Mouse (Mus musculus): ENCODE measurements at regions not wholly inside any gene's neighbourhood (a gene's known extent, or its start where the extent isn't known, plus 50 kb on each side); places are given as distances from the start of the nearest gene placed in this dataset.

DNA sequence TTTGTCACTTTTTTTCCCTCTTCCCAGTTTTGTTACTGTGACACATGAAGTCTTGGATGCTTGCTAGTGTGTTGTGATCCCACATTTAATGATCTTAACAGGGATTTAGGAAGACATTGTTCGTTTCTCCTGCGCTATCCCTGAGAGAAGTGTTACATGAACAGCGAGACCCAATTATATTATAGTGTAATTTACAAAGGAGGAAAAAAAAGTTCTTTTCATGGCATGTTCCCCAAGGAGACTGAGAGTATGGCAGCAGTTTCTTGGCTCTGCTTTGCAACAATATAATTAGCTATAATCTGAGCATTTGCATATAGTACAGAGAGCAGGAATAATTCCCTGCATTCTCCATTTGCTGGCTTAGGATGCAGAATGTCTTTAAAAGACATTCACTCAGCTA lies 168.6 kb downstream of the Insc start:
- H3K4me1 ChIP-seq (ENCODE audit: control insufficient read depth, insufficient read depth, low read length): no peaks in the 10 kb centered on the region
- H3K36me3 ChIP-seq (ENCODE audit: control insufficient read depth, insufficient read depth, low read length): no peaks in the 10 kb centered on the region

DNA sequence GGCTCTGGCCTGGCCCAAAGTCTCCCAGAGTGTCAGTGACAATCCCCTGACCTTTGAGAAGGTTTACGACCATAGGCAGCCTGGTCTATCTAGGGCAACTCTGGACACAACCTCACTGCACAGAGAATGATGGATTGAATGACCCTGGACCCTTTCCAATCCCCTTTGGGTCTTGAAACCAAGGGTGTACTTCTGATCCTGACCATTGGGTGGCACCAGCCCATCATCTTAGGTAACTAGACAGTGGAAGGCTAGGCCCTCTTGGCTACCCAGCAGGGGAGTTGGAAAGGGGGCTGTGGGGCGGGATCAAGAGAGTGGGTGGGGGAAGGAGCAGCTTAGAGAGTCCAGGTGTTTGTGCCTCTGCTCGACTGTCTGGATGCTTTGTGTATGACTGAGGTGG lies 178.7 kb downstream of the Insc start:
- ATAC-seq (ENCODE audit: insufficient read depth, low FRiP score): peak; percentile 60
- Histone ChIP-seq H3K4me3 (replicated peaks; ENCODE audit: low read length) (no peak overlapping the region), H3K27me3 (ENCODE audit: control insufficient read depth, insufficient read depth, low read length) (no peaks in the 10 kb centered on the region), H3K4me1 (ENCODE audit: control insufficient read depth, insufficient read depth, low read length) (no peaks in the 10 kb centered on the region), H3K9me3 (replicated peaks; ENCODE audit: control insufficient read depth, low read length) (no peaks in the 10 kb centered on the region), H3K9ac (ENCODE audit: low read length) (no peak overlapping the region), H3K4me2 (ENCODE audit: low read depth, low read length) (no peak overlapping the region), H3K27ac (ENCODE audit: low read length) (no peak overlapping the region), H3K36me3 (ENCODE audit: control insufficient read depth, insufficient read depth, low read length) (no peaks in the 10 kb centered on the region)
- WGBS: 12% methylated on average over 3 of the region's 3 CpGs

More for the DNA sequence above, 168.6 kb downstream of the Insc start:
- 96% methylated on average over 3 of the region's 3 CpGs for WGBS
- Histone ChIP-seq H3K4me2 (ENCODE audit: low read depth, low read length) (no peak overlapping the region), H3K4me3 (replicated peaks; ENCODE audit: low read length) (no peak overlapping the region), H3K27ac (ENCODE audit: low read length) (no peak overlapping the region), H3K9me3 (replicated peaks; ENCODE audit: control insufficient read depth, low read length) (0 out of 2 replicates have a peak, but pooled peaks cover 6% of the 10 kb centered on the region), H3K9ac (ENCODE audit: low read length) (no peak overlapping the region), H3K27me3 (ENCODE audit: control insufficient read depth, insufficient read depth, low read length) (no peaks in the 10 kb centered on the region)
- no peak for ATAC-seq (ENCODE audit: insufficient read depth, low FRiP score)

DNA sequence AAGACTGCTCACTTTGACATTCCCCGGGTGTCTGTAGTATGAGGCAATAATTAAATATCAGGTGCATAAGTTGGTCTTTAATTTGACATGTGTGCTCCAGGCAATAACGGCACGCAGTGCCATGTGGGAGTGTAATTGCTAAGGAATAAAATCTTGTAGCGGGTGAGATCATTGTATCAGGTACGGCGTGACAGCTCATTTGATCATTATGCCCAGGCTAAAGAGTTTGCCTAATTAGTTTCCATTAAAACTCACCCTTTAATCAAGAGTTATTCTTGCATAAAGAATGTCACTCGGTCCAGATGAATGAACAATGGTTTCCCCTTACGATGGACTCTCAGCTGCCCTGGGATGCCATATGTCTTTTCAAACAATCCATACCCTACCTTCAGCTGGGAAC lies 190.4 kb downstream of the Insc start:
- ATAC-seq (ENCODE audit: insufficient read depth, low FRiP score): no peak

DNA sequence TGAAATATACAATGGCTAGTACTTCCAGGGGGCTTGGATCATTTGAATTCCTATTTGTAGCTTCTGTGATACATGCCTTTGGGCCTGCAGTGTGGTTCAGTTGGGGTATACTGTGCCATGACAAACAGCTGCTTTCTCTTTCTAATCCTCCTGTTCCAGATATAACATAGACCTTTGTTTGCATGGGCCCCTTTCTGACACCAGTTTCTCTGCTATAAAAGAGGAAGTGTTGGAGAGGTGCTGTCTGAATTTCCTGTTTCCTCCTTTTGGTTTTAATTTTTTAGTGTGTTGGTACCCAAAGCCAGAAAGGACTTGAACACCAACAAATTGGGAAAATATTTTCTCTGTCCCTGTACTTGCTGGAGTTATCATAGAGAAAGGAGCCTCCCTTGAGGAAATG lies 207.3 kb downstream of the Insc start:
- Histone ChIP-seq H3K4me3 (replicated peaks; ENCODE audit: low read length) (no peak overlapping the region), H3K27me3 (ENCODE audit: control insufficient read depth, insufficient read depth, low read length) (no peaks in the 10 kb centered on the region), H3K9ac (ENCODE audit: low read length) (no peak overlapping the region), H3K27ac (ENCODE audit: low read length) (no peak overlapping the region), H3K9me3 (replicated peaks; ENCODE audit: control insufficient read depth, low read length) (no peaks in the 10 kb centered on the region), H3K36me3 (ENCODE audit: control insufficient read depth, insufficient read depth, low read length) (no peaks in the 10 kb centered on the region), H3K4me2 (ENCODE audit: low read depth, low read length) (no peak overlapping the region), H3K4me1 (ENCODE audit: control insufficient read depth, insufficient read depth, low read length) (no peaks in the 10 kb centered on the region)
- no peak for ATAC-seq (ENCODE audit: insufficient read depth, low FRiP score)

More for the DNA sequence above, 190.4 kb downstream of the Insc start:
- Histone ChIP-seq H3K9me3 (replicated peaks; ENCODE audit: control insufficient read depth, low read length) (no peaks in the 10 kb centered on the region), H3K27me3 (ENCODE audit: control insufficient read depth, insufficient read depth, low read length) (no peaks in the 10 kb centered on the region), H3K4me2 (ENCODE audit: low read depth, low read length) (no peak overlapping the region), H3K4me3 (replicated peaks; ENCODE audit: low read length) (no peak overlapping the region), H3K9ac (ENCODE audit: low read length) (no peak overlapping the region), H3K36me3 (ENCODE audit: control insufficient read depth, insufficient read depth, low read length) (no peaks in the 10 kb centered on the region), H3K4me1 (ENCODE audit: control insufficient read depth, insufficient read depth, low read length) (no peaks in the 10 kb centered on the region), H3K27ac (ENCODE audit: low read length) (no peak overlapping the region)
- WGBS: 90% methylated on average over 8 of the region's 8 CpGs

DNA sequence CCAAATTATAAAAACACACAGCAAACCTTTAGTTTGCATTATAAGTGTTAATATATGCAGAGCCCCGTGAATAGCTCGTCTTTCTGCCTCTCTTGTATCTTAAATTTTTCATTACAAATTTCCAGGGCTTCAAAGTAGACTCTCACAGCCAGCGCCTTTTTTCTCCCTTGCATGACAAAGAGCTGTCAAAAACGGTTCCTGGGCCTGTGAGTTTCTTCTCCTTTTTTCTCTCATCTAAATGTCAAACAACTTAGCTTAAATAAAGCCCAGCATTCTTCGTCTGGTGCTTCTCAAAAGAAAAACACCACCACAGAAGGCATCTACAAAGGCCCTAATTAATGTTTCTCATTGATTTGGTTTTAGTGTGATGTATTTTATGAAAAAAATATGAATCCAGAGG lies 219.7 kb downstream of the Insc start:
- H3K4me1 ChIP-seq (ENCODE audit: control insufficient read depth, insufficient read depth, low read length): no peaks in the 10 kb centered on the region
- 56% methylated on average over 5 of the region's 5 CpGs for WGBS
- H3K9me3 ChIP-seq (replicated peaks; ENCODE audit: control insufficient read depth, low read length): no peaks in the 10 kb centered on the region

DNA sequence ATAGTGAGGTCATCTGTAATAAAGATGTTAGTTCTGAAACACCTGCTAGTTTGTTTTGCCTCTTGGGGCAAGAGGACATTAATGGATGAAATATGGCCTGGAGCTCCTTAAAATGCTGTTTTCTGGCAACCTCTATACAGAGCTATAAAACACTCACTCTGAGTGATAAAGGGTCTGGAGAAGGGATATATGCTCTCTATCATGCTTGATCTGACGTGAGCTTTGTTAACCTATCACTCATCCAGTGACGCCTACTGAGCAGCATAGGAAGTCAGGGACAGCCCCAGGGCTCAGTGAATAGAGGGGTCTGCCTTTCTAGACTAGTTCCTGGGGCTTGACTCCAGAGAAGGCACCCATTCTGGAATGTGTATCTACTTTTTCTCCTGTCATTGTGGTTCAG lies 222.4 kb downstream of the Insc start:
- ATAC-seq (ENCODE audit: insufficient read depth, low FRiP score): no peak
- WGBS: 36% methylated on average over 2 of the region's 2 CpGs

More for the DNA sequence above, 219.7 kb downstream of the Insc start:
- Histone ChIP-seq H3K4me2 (ENCODE audit: low read depth, low read length) (no peak overlapping the region), H3K36me3 (ENCODE audit: control insufficient read depth, insufficient read depth, low read length) (no peaks in the 10 kb centered on the region), H3K27me3 (ENCODE audit: control insufficient read depth, insufficient read depth, low read length) (no peaks in the 10 kb centered on the region), H3K9ac (ENCODE audit: low read length) (no peak overlapping the region), H3K4me3 (replicated peaks; ENCODE audit: low read length) (no peak overlapping the region), H3K27ac (ENCODE audit: low read length) (no peak overlapping the region)
- no peak for ATAC-seq (ENCODE audit: insufficient read depth, low FRiP score)

DNA sequence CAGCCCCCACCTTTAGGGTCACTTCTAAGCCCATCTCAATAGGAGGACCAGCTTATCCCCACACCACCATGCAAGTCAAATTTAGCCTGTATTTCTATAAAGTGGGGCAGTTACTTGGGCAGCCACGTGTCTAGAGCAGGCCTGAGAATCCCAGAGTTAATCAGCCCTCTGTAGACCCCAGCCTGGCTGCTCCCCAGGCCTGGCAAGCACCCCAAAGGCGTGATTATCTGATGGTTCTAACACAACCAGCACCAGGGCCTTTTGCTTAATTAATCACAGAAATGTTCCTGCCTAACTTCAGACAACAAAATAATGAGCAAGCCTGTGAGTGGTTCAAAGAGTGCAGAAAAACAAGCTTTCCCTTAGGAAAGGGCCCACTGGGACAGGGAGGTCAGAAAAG lies 243.0 kb downstream of the Insc start:
- WGBS: 45% methylated on average over 2 of the region's 2 CpGs
- Histone ChIP-seq H3K9me3 (replicated peaks; ENCODE audit: control insufficient read depth, low read length) (no peaks in the 10 kb centered on the region), H3K27ac (ENCODE audit: low read length) (no peak overlapping the region), H3K4me2 (ENCODE audit: low read depth, low read length) (no peak overlapping the region), H3K4me3 (replicated peaks; ENCODE audit: low read length) (no peak overlapping the region), H3K4me1 (ENCODE audit: control insufficient read depth, insufficient read depth, low read length) (peaks cover 2% of the 10 kb centered on the region; the same call in 1 of the 2 replicates), H3K27me3 (ENCODE audit: control insufficient read depth, insufficient read depth, low read length) (no peaks in the 10 kb centered on the region), H3K36me3 (ENCODE audit: control insufficient read depth, insufficient read depth, low read length) (no peaks in the 10 kb centered on the region), H3K9ac (ENCODE audit: low read length) (no peak overlapping the region)
- no peak for ATAC-seq (ENCODE audit: insufficient read depth, low FRiP score)

More for the DNA sequence above, 222.4 kb downstream of the Insc start:
- Histone ChIP-seq H3K27ac (ENCODE audit: low read length) (no peak overlapping the region), H3K4me3 (replicated peaks; ENCODE audit: low read length) (no peak overlapping the region), H3K4me1 (ENCODE audit: control insufficient read depth, insufficient read depth, low read length) (no peaks in the 10 kb centered on the region), H3K36me3 (ENCODE audit: control insufficient read depth, insufficient read depth, low read length) (no peaks in the 10 kb centered on the region), H3K9ac (ENCODE audit: low read length) (no peak overlapping the region), H3K4me2 (ENCODE audit: low read depth, low read length) (no peak overlapping the region), H3K27me3 (ENCODE audit: control insufficient read depth, insufficient read depth, low read length) (no peaks in the 10 kb centered on the region), H3K9me3 (replicated peaks; ENCODE audit: control insufficient read depth, low read length) (no peaks in the 10 kb centered on the region)

DNA sequence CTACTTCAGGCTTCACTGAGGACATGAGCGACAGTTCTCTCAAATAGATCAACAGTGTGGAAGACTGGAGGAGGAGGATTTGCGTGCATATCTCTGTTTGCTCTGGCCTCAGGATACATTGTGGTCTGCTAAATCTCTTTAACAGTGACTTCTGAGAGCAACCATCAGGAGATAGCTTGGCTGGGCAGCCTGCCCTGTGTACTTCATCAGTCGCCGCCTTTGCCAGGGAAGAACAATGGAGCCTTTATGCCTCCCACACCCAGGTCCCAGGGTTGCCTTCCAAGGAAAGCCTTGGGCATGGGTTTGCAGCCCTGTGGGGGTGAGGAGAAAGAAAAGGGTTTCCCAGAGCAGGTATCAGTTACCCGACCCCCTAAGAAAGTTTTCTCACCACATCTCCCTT lies 247.8 kb downstream of the Insc start:
- H3K4me3 ChIP-seq (replicated peaks; ENCODE audit: low read length): no peak overlapping the region
- H3K4me2 ChIP-seq (ENCODE audit: low read depth, low read length): no peak overlapping the region
- 64% methylated on average over 5 of the region's 5 CpGs for WGBS
- ATAC-seq (ENCODE audit: insufficient read depth, low FRiP score): no peak; the same call in 1 of the 2 replicates
- H3K36me3 ChIP-seq (ENCODE audit: control insufficient read depth, insufficient read depth, low read length): no peaks in the 10 kb centered on the region
- no peak overlapping the region for H3K9ac ChIP-seq (ENCODE audit: low read length)
- H3K9me3 ChIP-seq (replicated peaks; ENCODE audit: control insufficient read depth, low read length): no peaks in the 10 kb centered on the region
- no peaks in the 10 kb centered on the region for H3K27me3 ChIP-seq (ENCODE audit: control insufficient read depth, insufficient read depth, low read length)
- H3K27ac ChIP-seq (ENCODE audit: low read length): no peak overlapping the region
- H3K4me1 ChIP-seq (ENCODE audit: control insufficient read depth, insufficient read depth, low read length): peaks cover 2% of the 10 kb centered on the region; the same call in 1 of the 2 replicates

DNA sequence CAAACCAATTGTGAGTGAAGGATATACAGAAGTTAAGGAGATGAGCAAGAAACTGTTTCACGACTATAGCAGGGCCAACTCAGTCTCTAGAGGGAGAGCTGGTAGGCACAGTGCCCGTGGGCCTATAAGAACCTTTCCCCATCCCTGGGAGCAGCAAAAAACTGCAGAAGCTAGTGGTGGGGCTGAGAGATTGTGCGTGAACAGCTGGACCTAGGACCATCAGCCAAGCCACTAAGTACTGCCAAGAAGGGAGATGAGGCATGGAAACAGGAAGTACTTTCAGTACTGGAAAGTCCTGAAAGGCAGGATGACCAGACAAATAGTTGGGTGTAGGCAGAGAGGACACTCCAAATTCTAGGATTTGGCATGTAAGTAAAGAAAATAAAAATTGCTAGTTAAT lies 248.9 kb downstream of the Insc start:
- H3K4me1 ChIP-seq (ENCODE audit: control insufficient read depth, insufficient read depth, low read length): peaks cover 2% of the 10 kb centered on the region; the same call in 1 of the 2 replicates
- H3K4me3 ChIP-seq (replicated peaks; ENCODE audit: low read length): no peak overlapping the region
- H3K9ac ChIP-seq (ENCODE audit: low read length): no peak overlapping the region
- H3K36me3 ChIP-seq (ENCODE audit: control insufficient read depth, insufficient read depth, low read length): no peaks in the 10 kb centered on the region
- 80% methylated on average over 3 of the region's 3 CpGs for WGBS
- no peaks in the 10 kb centered on the region for H3K9me3 ChIP-seq (replicated peaks; ENCODE audit: control insufficient read depth, low read length)
- no peak overlapping the region for H3K4me2 ChIP-seq (ENCODE audit: low read depth, low read length)
- H3K27me3 ChIP-seq (ENCODE audit: control insufficient read depth, insufficient read depth, low read length): no peaks in the 10 kb centered on the region
- no peak overlapping the region for H3K27ac ChIP-seq (ENCODE audit: low read length)
- no peak for ATAC-seq (ENCODE audit: insufficient read depth, low FRiP score)

All from stomach, embryonic 16.5 days (tissue).